Mouse (Mus musculus) erythroblast, adult 5-6 weeks (primary cell): Measurements from ENCODE around the gene Git1. TPM values are rescaled to one million over a fixed set of nuclear protein-coding genes. Genes with fewer than 3 reads are reported as not detected.

Source experiments
- ATAC-seq: replicated peaks from 2 replicates; pipeline ENCODE4 v1.8.0; 2016; ENCODE audit warnings: moderate number of reproducible peaks, mild to moderate bottlenecking, moderate TSS enrichment, inconsistent platforms; ENCODE audit not compliant: poor library complexity, low FRiP score, severe bottlenecking
- total RNA-seq, 2 experiments: library from RNA; stranded (forward) in 1 of 2; stranded (reverse) in 1 of 2; fragments of 150-400 nt in 1 of 2; fragments of 200-764, 138-1000 nt in 1 of 2; gene quantifications; 2 replicates each; pipeline versions ENCODE4 v1.2.3 to v1.2.4; 2015 to 2017; ENCODE audit warnings: low replicate concordance in 2 of 2

The Git1 gene
- total RNA-seq, 2 experiments from 2014 or later, result 4.4 to 11.5 TPM

DNA sequence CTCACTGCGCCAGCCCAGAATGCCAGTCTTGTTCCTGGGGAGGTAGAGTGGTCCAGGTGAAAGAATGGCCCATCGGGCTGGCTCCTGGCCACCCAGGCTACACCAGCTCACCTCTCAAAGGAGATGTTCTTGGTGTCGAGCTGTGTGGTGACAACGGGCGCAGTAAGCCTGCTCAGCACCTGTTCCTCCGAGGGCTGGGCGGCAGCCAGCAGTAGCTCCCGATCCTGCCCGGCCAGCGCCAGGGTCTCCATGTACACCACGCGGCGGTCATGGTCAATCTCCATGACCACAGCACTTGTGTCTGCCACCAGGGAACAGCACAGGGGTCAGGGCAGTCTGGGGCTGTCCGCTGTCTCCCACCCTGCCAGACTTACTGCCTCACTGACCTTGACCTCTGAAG, 17.1 kb upstream of the Git1 start:
- no peak for ATAC-seq

DNA sequence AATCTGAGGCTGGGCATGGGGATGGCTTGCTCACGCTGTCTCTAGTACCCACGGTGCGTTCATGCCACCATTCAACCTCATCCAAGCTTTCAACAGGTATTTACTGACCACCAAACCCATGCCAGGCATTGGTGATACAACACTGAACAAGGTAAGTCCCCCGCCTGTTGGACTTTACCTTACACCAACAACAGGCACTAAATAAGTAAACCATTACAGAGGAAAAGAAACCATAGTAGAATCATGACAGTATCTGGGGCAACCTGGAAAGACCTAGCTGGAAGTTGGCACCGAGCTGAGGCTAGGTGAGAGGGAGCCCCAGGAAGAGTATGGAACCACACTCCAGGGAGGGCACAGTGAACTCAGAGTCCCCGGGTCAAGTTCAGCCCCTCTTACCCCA, 16.5 kb upstream of the Git1 start:
- no peak for ATAC-seq

DNA sequence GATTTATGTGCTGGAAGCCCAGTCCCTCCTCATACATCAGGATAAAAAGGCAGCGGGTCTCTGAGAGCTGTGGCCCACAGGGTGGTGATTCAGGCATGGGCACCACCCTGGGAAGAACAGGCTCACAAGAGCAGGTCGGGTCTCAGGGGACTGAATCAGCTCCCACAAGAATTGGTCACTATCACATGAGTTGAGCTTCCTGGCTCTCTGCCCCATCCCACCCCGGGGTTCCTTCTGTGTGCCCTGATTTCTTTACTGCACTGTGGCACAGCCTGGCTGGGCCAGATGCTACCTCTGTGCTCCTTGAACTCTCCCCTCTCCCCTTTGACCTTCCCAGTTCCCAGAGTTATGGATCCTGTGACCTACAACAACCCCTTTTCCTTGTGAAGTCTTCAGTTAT, 10.3 kb upstream of the Git1 start:
- no peak for ATAC-seq

GRCm38 (mm10) chr11:77483510-77484255, 9.7 kb upstream of the Git1 start:
- no peak for ATAC-seq

DNA sequence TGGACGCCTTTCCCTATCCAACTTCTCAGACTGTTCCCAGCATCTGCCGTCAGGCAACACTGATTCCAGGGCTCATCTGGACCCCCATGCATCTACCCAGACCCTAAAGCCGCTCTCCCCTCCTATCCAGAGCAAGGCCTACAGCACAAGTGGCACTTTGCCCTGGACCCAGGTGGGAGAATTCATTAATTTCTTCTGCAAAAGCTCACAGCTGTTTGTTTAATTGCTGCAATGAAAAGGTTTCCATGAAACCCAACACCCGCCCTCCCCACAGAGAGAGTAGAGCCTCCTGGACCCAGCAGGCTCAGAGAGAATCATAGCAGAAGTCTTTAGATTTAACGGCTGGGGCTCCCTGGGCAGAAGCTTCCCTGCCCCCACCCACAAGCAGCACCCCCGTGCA, 8.1 kb upstream of the Git1 start:
- no peak for ATAC-seq

DNA sequence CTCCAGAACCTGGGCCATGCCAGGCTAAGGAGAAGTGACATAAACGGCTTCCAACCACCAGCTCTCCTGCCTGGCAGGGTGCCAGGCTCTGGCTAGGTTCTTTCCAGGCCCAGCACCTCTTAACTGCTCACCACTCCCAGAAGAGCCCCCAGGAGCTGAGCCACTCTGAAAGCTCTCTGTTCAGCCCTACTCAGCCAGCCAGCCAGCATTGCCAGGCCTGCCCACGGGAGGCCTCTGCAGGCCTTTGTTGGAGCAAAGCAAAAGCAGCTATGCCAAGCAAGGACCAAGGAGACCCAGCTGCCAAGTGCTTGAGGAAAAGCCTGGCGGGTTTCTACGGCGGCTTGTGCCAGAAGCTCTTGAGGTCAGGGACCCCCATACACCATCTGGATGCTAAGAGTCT, 6.6 kb upstream of the Git1 start:
- ATAC-seq, result no peak

- ATAC-seq, result no peak
Observed at GRCm38 (mm10) chr11:77488771-77489581, 4.4 kb upstream of the Git1 start.

GRCm38 (mm10) chr11:77489591-77490235, 3.6 kb upstream of the Git1 start, which contains the start of gene Ankrd13b:
Ankrd13b (minus strand) TSS chr11:77489678.
- ATAC-seq, result no peak

- ATAC-seq, result no peak
Observed at GRCm38 (mm10) chr11:77490451-77490850, 2.9 kb upstream of the Git1 start.

- peak; percentile 71 for ATAC-seq
Observed at GRCm38 (mm10) chr11:77491123-77491501, 2.2 kb upstream of the Git1 start.

GRCm38 (mm10) chr11:77491502-77492291, 1.7 kb upstream of the Git1 start:
- ATAC-seq, result no peak

- ATAC-seq, result no peak
Observed at GRCm38 (mm10) chr11:77492311-77492871, 971 bp upstream of the Git1 start.

- peak; percentile 86 for ATAC-seq
Observed at GRCm38 (mm10) chr11:77492911-77493332, 440 bp upstream of the Git1 start.

DNA sequence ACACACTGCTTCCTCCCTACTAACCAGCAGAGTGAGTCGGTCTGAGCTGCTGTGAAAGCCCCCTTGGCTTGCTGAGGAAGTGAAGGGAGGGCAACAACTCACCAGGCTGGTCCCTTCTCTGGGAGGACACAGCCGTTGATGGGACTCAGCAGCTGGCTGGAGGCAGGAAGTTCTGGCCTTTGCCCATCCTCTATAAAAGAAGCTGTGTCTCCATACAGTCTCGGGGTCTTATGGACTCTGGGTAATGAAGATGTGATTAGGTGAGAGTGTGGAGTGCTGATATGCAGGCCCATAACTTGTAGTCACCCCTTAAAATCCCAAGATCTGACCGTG, 948 bp downstream of the Git1 start:
- no peak for ATAC-seq

- ATAC-seq, result no peak
Observed at GRCm38 (mm10) chr11:77494782-77495181, 1.4 kb downstream of the Git1 start.

DNA sequence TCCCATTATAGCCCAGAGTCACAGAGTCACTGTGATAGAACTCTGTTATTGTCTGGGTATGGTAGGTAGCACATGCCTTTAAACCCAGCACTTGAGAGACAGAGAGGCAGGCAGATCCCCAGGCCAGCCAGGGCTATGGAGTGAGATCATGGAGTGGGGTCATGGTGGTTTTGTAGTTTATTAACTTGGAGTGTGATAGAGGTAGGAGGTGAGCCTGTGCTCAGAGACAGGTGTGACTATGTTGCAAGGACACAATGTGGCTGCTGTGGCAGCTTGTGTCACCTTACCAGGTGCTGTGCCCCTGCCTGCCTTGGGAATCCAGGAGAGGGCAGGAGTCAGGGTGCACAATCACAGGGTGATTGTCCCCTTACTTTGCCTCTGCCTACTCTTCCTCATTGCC, 2.1 kb downstream of the Git1 start:
- ATAC-seq, result no peak

- no peak for ATAC-seq
Observed at GRCm38 (mm10) chr11:77497341-77497756, 4.0 kb downstream of the Git1 start.

DNA sequence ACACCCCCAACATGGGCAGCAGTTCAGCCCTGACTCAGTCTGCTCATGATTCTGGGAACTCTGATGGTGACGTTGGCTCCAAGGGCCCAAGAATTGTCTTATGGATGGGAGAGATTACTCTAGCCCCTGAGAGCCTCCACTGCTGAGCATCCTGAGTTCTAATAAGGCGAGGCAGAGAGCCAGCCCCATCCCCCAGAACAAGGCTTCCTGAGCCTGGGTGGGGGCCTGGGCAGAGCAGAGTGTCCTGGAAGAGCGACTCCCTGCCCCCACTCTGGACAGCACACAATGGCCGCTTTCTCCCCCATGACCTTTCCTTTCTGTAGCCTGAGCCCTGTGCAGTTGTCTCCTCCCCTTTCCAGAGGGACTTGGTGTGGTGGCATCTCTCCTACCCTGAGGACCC, 4.5 kb downstream of the Git1 start:
- ATAC-seq, result no peak

GRCm38 (mm10) chr11:77498261-77499139, 5.1 kb downstream of the Git1 start:
- ATAC-seq, result no peak
